Mouse (Mus musculus): ENCODE data around the gene E330017A01Rik.
"Not testable (repeated sequence)": the region's sequence is repeated elsewhere in the genome, so short reads cannot be mapped to it uniquely, and the experiment has no call there.

Gene E330017A01Rik

DNA sequence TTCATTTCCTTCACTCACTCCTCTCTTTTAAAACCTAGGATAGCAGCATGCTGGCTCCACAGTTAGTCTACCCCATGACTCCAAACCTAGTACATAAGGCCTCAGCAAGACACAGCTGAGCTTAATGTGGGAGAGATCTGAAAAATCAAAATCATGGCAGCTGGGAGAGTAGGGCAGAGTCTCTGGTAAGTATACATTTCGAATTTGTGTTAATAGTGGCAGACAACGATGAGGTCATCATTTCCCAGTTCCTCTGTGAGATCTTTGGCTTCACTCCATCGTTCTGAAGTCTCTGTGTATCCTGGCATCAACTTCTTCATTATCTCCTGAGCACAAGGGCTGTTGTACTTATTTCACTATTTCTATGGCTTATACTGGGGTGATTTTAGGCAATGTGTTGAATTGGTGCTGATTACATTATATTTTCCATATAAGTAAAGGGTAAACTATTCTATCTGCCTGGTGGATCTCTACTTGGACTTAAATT lies at the start of gene E330017A01Rik:
E330017A01Rik (minus strand) TSS at position 51 of the 487 bp plus-strand sequence.
- DNase-seq (ENCODE audit: low spot score in 2 of 2), result no peak

- DNase-seq (ENCODE audit: low spot score in 2 of 2), result no peak
Observed at GRCm38 (mm10) chr16:58685548-58686537, 47.3 kb upstream of the E330017A01Rik start.

DNA sequence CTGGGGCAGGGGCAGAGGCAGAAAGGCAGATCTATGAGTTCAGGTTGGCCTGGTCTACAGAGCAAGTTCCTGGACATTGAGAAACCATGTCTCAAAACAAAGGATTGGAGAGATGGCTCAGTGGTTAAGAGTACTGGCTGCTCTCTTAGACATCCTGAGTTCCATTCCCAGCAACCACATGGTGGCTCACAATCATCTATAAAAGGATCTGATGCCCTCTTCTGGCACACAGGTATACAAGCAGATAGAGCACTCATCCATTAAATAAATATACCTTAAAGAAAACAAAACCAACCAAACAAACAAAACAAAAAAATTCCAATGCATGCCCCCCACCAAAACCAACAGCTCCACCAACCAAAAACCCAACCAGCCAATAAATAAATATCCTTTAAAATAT lies 46.0 kb upstream of the E330017A01Rik start:
- DNase-seq (ENCODE audit: low spot score in 2 of 2), result no peak

DNA sequence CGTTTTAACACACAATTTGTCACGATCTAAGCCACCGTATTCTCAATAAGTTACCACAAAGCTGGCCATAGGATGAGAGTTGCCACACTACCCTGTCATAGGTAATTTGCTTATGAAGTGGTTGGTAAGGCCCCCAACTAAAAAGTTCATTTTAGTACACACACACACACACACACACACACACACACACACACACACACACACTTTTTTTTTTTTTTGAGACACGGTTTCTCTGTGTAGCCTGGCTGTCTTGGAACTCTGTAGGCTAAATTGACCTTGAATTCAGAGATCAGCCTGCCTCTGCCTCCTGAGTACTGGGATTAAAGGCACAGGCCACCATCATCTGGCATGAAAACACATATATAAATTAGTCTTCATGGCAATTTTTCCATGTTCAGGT lies 45.4 kb upstream of the E330017A01Rik start:
- DNase-seq (ENCODE audit: low spot score in 2 of 2), result no peak

GRCm38 (mm10) chr16:58682870-58683269 lies 44.3 kb upstream of the E330017A01Rik start:
- no peak for DNase-seq (ENCODE audit: low spot score in 2 of 2)

DNA sequence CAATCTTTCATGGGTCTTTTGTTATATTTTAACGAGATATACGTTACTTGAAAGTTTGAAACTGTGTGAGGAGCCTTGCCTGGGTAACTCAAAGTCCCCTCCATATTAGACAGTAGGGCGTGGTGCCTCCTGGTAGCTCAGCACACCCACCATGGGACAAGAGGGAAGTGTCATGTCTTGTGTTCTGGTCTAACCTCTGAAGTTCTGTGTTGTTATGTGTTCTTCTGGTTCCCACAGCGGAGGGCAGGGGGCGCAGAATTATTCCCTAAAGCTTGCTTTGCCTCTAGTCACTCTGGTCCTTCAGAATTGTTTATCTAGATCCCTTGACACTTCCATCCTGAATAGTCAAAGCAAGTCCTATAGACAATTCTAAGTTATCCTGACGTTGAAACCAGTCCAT lies 43.5 kb upstream of the E330017A01Rik start:
- no peak for DNase-seq (ENCODE audit: low spot score in 2 of 2)

DNA sequence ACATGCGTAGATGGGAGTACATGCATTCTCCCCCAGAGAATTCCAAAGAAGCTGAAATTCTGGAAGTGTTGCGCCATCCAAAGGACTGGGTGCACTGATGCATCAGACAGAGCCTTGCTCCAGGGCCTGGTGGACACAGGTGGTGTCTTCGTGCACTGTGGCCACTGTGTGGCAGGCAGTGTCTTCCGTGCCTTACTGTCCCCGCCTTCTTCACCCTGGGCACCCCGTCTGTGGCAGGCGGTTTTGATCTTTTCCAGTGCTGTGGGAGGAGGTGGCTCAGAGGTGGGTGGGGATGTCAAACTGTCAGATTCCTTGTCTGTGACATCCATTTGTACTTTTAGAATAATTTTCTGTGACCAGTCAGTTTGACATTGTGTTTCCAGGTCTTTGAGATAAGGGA lies 40.1 kb upstream of the E330017A01Rik start:
- DNase-seq (ENCODE audit: low spot score in 2 of 2), result no peak

DNA sequence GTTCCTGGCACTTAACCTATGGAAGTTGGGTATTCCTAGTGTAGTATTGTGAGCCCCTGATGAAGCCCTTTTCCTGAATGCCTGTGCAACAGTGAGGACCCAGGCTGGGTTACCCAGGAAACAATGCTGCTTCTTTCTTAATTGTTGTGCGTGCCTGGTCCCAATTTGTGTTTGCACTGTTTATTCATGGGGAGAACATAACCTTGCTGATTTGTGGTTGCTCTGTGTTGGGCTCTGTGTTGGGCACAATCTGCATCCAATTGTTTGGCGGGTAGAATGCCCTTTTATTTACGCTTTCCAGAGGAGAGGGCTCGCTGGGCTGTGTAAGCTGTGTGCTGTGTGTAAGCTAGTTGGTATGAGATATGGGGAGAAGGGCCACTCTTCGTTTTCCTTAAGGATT lies 39.0 kb upstream of the E330017A01Rik start:
- DNase-seq (ENCODE audit: low spot score in 2 of 2), result no peak

GRCm38 (mm10) chr16:58676633-58677032 lies 38.1 kb upstream of the E330017A01Rik start:
- no peak for DNase-seq (ENCODE audit: low spot score in 2 of 2)

GRCm38 (mm10) chr16:58676156-58676555 lies 37.6 kb upstream of the E330017A01Rik start:
- no peak for DNase-seq (ENCODE audit: low spot score in 2 of 2)

GRCm38 (mm10) chr16:58675256-58675655 lies 36.7 kb upstream of the E330017A01Rik start:
- DNase-seq (ENCODE audit: low spot score in 2 of 2), result no peak

DNA sequence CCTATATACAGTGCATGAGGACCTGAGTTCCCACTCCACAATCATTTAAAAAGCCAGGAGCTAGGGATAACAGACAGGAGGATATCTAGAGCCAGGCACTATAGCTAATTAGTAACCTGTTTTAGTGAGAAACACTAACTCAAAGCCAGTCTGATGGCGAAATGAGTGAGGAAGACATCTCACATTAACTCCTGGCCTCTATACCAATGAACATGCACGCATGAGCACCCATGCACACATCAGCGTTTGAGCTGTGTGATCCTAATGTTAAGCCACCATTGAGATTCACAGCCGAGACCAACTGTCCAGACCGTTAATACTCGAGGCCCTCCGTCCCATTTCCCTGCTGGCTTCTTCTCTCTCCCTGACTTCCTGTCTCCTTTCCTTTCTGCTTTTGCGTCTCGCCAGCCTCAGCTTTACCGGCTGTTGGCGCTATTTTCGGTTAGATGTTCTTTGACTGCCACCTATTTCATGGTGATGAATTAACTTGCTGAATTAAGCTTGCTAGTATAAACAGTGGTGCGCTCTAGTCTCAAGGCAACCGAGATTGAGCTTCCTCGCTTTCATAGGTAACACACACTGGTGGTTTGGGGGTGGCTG lies 35.4 kb upstream of the E330017A01Rik start:
- DNase-seq (ENCODE audit: low spot score in 2 of 2), result no peak

DNA sequence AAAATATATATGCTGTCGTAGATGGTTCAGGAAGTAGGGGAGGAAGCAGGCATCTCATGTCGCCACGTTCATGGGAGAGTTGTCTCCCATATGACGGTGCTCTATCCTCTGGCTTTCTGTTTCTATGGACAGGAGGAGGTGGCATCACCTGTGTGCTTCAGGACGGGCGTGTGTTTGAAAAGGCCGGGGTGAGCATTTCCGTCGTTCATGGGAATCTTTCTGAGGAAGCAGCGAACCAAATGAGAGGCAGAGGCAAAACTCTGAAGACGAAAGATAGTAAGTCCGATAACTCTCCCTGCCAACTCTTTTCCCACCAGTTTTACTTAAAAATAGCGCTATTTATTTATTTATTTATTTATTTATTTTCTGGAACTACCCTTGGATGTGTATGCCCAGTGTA lies 33.9 kb upstream of the E330017A01Rik start:
- DNase-seq (ENCODE audit: low spot score in 2 of 2), result no peak

- no peak for DNase-seq (ENCODE audit: low spot score in 2 of 2)
Observed at GRCm38 (mm10) chr16:58671212-58671985, 32.9 kb upstream of the E330017A01Rik start.

DNA sequence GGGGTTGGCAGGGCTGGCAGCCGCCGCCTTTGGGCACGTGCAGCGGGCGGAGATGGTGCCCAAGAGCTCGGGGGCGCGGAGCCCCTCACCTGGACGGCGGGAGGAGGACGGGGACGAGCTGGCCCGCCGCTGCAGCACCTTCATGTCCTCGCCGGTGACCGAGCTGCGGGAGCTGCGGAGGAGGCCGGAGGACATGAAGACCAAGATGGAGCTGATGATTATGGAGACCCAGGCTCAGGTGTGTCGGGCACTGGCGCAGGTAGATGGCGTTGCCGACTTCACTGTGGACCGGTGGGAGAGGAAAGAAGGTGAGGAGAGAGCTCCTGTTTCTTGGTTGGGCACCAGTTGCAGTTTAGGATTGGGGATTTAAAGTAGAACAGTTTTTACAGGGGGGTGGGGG lies 32.1 kb upstream of the E330017A01Rik start:
- DNase-seq (ENCODE audit: low spot score in 2 of 2), result no peak

DNA sequence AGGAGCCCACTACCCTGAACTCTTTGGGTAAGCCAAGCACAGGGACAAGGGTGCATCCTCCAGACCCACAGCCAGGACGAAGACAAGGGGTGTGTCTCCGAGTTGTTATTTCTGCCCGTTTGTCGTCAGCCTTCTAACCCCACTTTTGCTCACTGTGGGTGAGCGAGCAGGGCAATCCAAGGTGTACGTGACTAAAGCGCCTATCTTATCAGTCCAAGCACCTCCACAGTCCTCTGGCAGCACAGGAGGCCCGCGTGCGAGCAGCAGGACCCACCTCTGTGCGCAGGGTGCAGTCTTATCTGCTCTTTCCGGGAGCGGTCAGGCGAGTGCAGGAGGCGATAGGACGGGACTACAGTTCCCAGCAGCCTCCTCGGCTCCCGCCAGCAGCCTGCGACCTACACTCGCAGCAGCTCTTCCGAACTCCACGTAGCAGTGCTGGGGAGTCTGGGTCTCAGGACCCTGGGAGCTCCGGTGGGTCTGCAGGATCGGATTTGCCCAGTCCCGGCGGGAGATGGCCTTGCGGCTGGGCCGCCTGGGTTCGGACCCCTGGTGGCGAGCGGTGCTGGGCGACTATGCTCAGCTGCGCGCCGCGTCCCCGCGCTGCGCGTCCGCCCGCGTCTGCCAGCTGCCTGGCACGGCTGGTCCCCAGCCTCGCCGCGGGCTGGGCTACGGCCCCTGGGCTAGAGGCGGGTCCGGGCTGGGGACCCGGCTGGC lies 31.5 kb upstream of the E330017A01Rik start, which contains the start of gene Cpox:
Cpox (plus strand) TSS at position 376 of the 714 bp plus-strand sequence.
- peak; percentile 65 to 71 for DNase-seq (ENCODE audit: low spot score in 2 of 2)

- DNase-seq (ENCODE audit: low spot score in 2 of 2), result no peak
Observed at GRCm38 (mm10) chr16:58669264-58669663, 30.7 kb upstream of the E330017A01Rik start.

- no peak for DNase-seq (ENCODE audit: low spot score in 2 of 2)
Observed at GRCm38 (mm10) chr16:58668586-58668985, 30.0 kb upstream of the E330017A01Rik start.

- not testable (repeated sequence) for DNase-seq (ENCODE audit: low spot score in 2 of 2)
Observed at GRCm38 (mm10) chr16:58666681-58667080, 28.1 kb upstream of the E330017A01Rik start.

- not testable (repeated sequence) for DNase-seq (ENCODE audit: low spot score in 2 of 2)
Observed at GRCm38 (mm10) chr16:58665137-58665536, 26.6 kb upstream of the E330017A01Rik start.

DNA sequence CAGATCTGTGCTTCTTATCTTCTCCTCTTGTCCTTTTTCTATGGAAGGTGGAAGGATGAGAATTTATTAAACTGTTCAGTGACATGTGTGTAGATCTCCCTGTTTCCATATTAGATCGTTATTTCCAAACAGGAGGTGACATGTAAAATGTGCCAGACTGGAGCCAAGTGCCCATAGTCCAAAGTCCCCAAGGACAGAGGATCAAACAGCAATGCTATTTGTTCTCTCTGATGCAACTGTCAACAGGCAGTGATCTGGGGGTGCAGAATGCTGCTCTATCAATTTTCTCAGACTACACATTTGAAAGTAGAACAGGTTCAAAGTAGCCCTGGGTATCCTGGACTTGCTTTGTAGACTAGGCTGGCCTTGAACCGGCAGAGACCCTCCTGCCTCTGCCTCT lies 25.3 kb upstream of the E330017A01Rik start:
- no peak for DNase-seq (ENCODE audit: low spot score in 2 of 2)

Data from frontal cortex, postnatal 14 days (tissue).